Mouse (Mus musculus): ENCODE data around the gene Suox.
"Not testable (repeated sequence)": the region's sequence is repeated elsewhere in the genome, so short reads cannot be mapped to it uniquely, and the experiment has no call there.

The Suox gene

GRCm38 (mm10) chr10:128663441-128664220 is 10.2 kb downstream of the Suox start:
- no peak for DNase-seq

GRCm38 (mm10) chr10:128662465-128662864 is 11.4 kb downstream of the Suox start:
- no peak for DNase-seq

- no peak for DNase-seq
Observed at GRCm38 (mm10) chr10:128659490-128659889, 14.4 kb downstream of the Suox start.

GRCm38 (mm10) chr10:128657844-128658243 is 16.0 kb downstream of the Suox start:
- DNase-seq, result no peak

GRCm38 (mm10) chr10:128656731-128657130 is 17.1 kb downstream of the Suox start:
- DNase-seq, result no peak

GRCm38 (mm10) chr10:128655254-128655653 is 18.6 kb downstream of the Suox start:
- no peak for DNase-seq

GRCm38 (mm10) chr10:128653866-128654265 is 20.0 kb downstream of the Suox start:
- no peak for DNase-seq

GRCm38 (mm10) chr10:128646139-128647089 is 27.5 kb downstream of the Suox start:
- DNase-seq, result peak; percentile 38 to 47

GRCm38 (mm10) chr10:128645111-128646011 is 28.5 kb downstream of the Suox start, which contains the start of gene Ikzf4:
Gene Ikzf4 (minus strand): TSS chr10:128645991.
- DNase-seq, result peak; percentile 47 to 57

GRCm38 (mm10) chr10:128642749-128643148 is 31.1 kb downstream of the Suox start:
- no peak for DNase-seq

- no peak for DNase-seq
Observed at GRCm38 (mm10) chr10:128641871-128642270, 32.0 kb downstream of the Suox start.

GRCm38 (mm10) chr10:128640891-128641290 is 33.0 kb downstream of the Suox start:
- DNase-seq, result no peak

- no peak for DNase-seq
Observed at GRCm38 (mm10) chr10:128639999-128640398, 33.9 kb downstream of the Suox start.

GRCm38 (mm10) chr10:128637011-128637410 is 36.9 kb downstream of the Suox start:
- peak; percentile 75 to 84 for DNase-seq

- DNase-seq, result peak; percentile 58 to 71
Observed at GRCm38 (mm10) chr10:128636561-128636960, 37.3 kb downstream of the Suox start.

- no peak for DNase-seq
Observed at GRCm38 (mm10) chr10:128635697-128636096, 38.2 kb downstream of the Suox start.

GRCm38 (mm10) chr10:128631571-128631970 is 42.3 kb downstream of the Suox start:
- DNase-seq, result no peak

GRCm38 (mm10) chr10:128630306-128630705 is 43.6 kb downstream of the Suox start:
- not testable (repeated sequence) for DNase-seq

GRCm38 (mm10) chr10:128629746-128630145 is 44.1 kb downstream of the Suox start:
- DNase-seq, result no peak

GRCm38 (mm10) chr10:128627398-128628317 is 46.2 kb downstream of the Suox start:
- no peak for DNase-seq

Measured in thymus, postnatal 36 days (tissue).